In genomic region chr11:50622238-50622726, GRCm38 (mm10) we compare ENCODE assay signal across 8 mouse cellular contexts. TPM values are rescaled to one million over a fixed set of nuclear protein-coding genes. Genes with fewer than 3 reads are reported as not detected.
A peak's percentile ranks its signal among the peaks of the same experiment; 100 is the strongest.
DNase-seq lines count a peak whose midpoint lies in the region; ATAC-seq and TF ChIP-seq lines count a peak whose summit lies in the region.

No protein-coding gene starts in this region.

- no peak overlapping the region for H3K4me2 ChIP-seq in hindbrain, embryonic 14.5 days (replicated peaks)
- peak overlapping the region; percentile 34 for H3K4me2 ChIP-seq in embryonic facial prominence, embryonic 15.5 days (replicated peaks)
- H3K4me2 ChIP-seq in lung, embryonic 14.5 days: peak overlapping the region; percentile 47

- H3K4me1 ChIP-seq in hindbrain, embryonic 10.5 days (replicated peaks): peaks cover 18% of the 10 kb centered on the region; the same call in 1 of the 2 replicates
- no peaks in the 10 kb centered on the region for H3K4me1 ChIP-seq in hindbrain, embryonic 14.5 days (replicated peaks; ENCODE audit: control insufficient read depth, insufficient read depth, low read length)
- H3K4me1 ChIP-seq in embryonic facial prominence, embryonic 15.5 days: peaks cover 43% of the 10 kb centered on the region
- peaks cover 33% of the 10 kb centered on the region for H3K4me1 ChIP-seq in lung, embryonic 14.5 days (ENCODE audit: insufficient read depth)

- DNase-seq in hindbrain, embryonic 10.5 days (ENCODE audit: low spot score): peak; percentile 34
- DNase-seq in hindbrain, embryonic 14.5 days (ENCODE audit: low spot score): no peak
- DNase-seq in heart, postnatal 36 days: peak; percentile 64 to 69
- peak; percentile 92 for DNase-seq in lung, embryonic 14.5 days
- DNase-seq in urinary bladder, postnatal 4 days (ENCODE audit: low spot score in 2 of 2): peak; percentile 78 to 84
- no peak for DNase-seq in right cerebral cortex, postnatal 25 days

- no peak for ATAC-seq in hindbrain, embryonic 14.5 days (ENCODE audit: low FRiP score)
- ATAC-seq in embryonic facial prominence, embryonic 15.5 days (ENCODE audit: insufficient number of reproducible peaks, low FRiP score, low TSS enrichment, low read depth): peak; percentile 86
- peak; percentile 92 for ATAC-seq in lung, embryonic 14.5 days (ENCODE audit: insufficient read depth)
- ATAC-seq in activated CD4-positive, CD25-positive, alpha-beta regulatory T cell, adult 4 months: no peak

- H3K4me3 ChIP-seq in hindbrain, embryonic 10.5 days: no peak overlapping the region
- H3K4me3 ChIP-seq in hindbrain, embryonic 14.5 days (replicated peaks; ENCODE audit: low read length): no peak overlapping the region
- H3K4me3 ChIP-seq in embryonic facial prominence, embryonic 15.5 days (replicated peaks): peak overlapping the region; percentile 6; the same call in 1 of the 2 replicates
- no peak overlapping the region for H3K4me3 ChIP-seq in lung, embryonic 14.5 days (ENCODE audit: low read depth, low read length)

- H3K36me3 ChIP-seq in hindbrain, embryonic 10.5 days: no peaks in the 10 kb centered on the region
- H3K36me3 ChIP-seq in hindbrain, embryonic 14.5 days (replicated peaks; ENCODE audit: control insufficient read depth, insufficient read depth): no peaks in the 10 kb centered on the region
- no peaks in the 10 kb centered on the region for H3K36me3 ChIP-seq in embryonic facial prominence, embryonic 15.5 days
- no peaks in the 10 kb centered on the region for H3K36me3 ChIP-seq in lung, embryonic 14.5 days (ENCODE audit: insufficient read depth)

- peak overlapping the region; percentile 67; the same call in 1 of the 2 replicates for H3K27ac ChIP-seq in hindbrain, embryonic 10.5 days
- no peak overlapping the region for H3K27ac ChIP-seq in hindbrain, embryonic 14.5 days
- peak overlapping the region; percentile 18 for H3K27ac ChIP-seq in embryonic facial prominence, embryonic 15.5 days (replicated peaks)
- peak overlapping the region; percentile 78; the same call in 1 of the 2 replicates for H3K27ac ChIP-seq in lung, embryonic 14.5 days (ENCODE audit: low read depth)

- WGBS in hindbrain, embryonic 10.5 days: 77% methylated on average over 15 of the region's 15 CpGs
- WGBS in hindbrain, embryonic 14.5 days: 57% methylated on average over 15 of the region's 15 CpGs
- WGBS in embryonic facial prominence, embryonic 15.5 days: 25% methylated on average over 15 of the region's 15 CpGs
- 11% methylated on average over 15 of the region's 15 CpGs for WGBS in lung, embryonic 14.5 days

- TF ChIP-seq CTCF in lung, embryonic 14.5 days (IDR thresholded peaks at IDR 0.05; ENCODE audit: low read depth): no peak

- intact Hi-C loops in heart, postnatal 36 days (cut with DNase I): no loop called here

- no peaks in the 10 kb centered on the region; the same call in 1 of the 2 replicates for H3K27me3 ChIP-seq in hindbrain, embryonic 10.5 days (ENCODE audit: insufficient read depth, poor library complexity, severe bottlenecking)
- no peaks in the 10 kb centered on the region for H3K27me3 ChIP-seq in hindbrain, embryonic 14.5 days (ENCODE audit: control insufficient read depth, insufficient read depth, low read length)
- H3K27me3 ChIP-seq in embryonic facial prominence, embryonic 15.5 days: no peaks in the 10 kb centered on the region
- H3K27me3 ChIP-seq in lung, embryonic 14.5 days (ENCODE audit: insufficient read depth, low read length): no peaks in the 10 kb centered on the region

- H3K9me3 ChIP-seq in hindbrain, embryonic 10.5 days: no peaks in the 10 kb centered on the region
- no peaks in the 10 kb centered on the region for H3K9me3 ChIP-seq in hindbrain, embryonic 14.5 days (ENCODE audit: control insufficient read depth, low read length)
- no peaks in the 10 kb centered on the region for H3K9me3 ChIP-seq in embryonic facial prominence, embryonic 15.5 days (replicated peaks)
- H3K9me3 ChIP-seq in lung, embryonic 14.5 days (ENCODE audit: low read depth, low read length): no peaks in the 10 kb centered on the region

- no peak overlapping the region for H3K9ac ChIP-seq in hindbrain, embryonic 14.5 days
- no peak overlapping the region for H3K9ac ChIP-seq in embryonic facial prominence, embryonic 15.5 days
- no peak overlapping the region for H3K9ac ChIP-seq in lung, embryonic 14.5 days

RNA-seq across cellular contexts. Expression of gene Adamts2, which starts 20.4 kb away (rescaled TPM):
- 1.3 and 2.8 TPM in 2 replicates for polyA plus RNA-seq in hindbrain, embryonic 10.5 days (2016; fragmentation: Nextera tagmentation; extraction: Ambion mirVana)
- 6.3 and 6.8 TPM in 2 replicates for polyA plus RNA-seq in hindbrain, embryonic 14.5 days (2014; fragmentation: Nextera tagmentation; extraction: Ambion mirVana)
- polyA plus RNA-seq in embryonic facial prominence, embryonic 15.5 days (2015; fragmentation: Nextera tagmentation; extraction: Ambion mirVana): 24.6 and 26.6 TPM in 2 replicates
- total RNA-seq in heart, postnatal 36 days (2021): 10 to 100 TPM; 16.3 to 18.7 TPM
- 9.5 and 10.9 TPM in 2 replicates for polyA plus RNA-seq in lung, embryonic 14.5 days (2014; fragmentation: Nextera tagmentation; extraction: Ambion mirVana)
- not detected for polyA plus RNA-seq in activated CD4-positive, CD25-positive, alpha-beta regulatory T cell, adult 4 months (2017; shearing (Covaris generic))

Comparison
In these comparisons a context has a peak if more than half of its experiments do, and no peak if none do; other contexts are left out.
1. DNase-seq: peak in hindbrain, embryonic 10.5 days (single experiment), heart, postnatal 36 days (2 of 2), lung, embryonic 14.5 days (single experiment) and urinary bladder, postnatal 4 days (2 of 2); none in hindbrain, embryonic 14.5 days (single experiment) and right cerebral cortex, postnatal 25 days (single experiment).
2. ATAC-seq: peak in embryonic facial prominence, embryonic 15.5 days (single experiment) and lung, embryonic 14.5 days (single experiment); none in hindbrain, embryonic 14.5 days (single experiment) and activated CD4-positive, CD25-positive, alpha-beta regulatory T cell, adult 4 months (single experiment).